33 mouse cellular contexts compared by ENCODE assay signal in the genomic region with DNA sequence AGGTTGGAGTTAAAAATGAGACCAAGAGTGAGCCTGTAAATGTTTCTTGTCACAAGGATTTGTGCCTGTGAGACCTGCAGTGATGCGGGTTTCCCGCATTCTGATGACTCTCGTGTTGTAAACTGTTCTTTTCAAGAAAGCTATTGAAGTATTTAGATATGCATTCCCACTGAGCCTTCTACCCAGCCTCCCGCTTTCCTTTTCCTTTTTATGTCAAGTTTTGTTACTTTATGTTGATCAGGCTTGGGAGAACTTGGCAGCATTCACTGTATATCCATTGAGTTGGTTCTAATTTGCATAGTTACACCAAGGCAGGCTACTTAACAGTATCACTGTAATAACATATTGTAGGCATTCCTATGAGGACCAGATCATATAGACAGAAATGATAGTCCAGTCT.
"Had no signal": no experiment of that assay in that cellular context is flagged by ENCODE, and none has a peak within 500 bp of the region (broad histone marks: within the 10 kb centered on the region; RNA-seq: fewer than 3 reads in every experiment).

No protein-coding gene starts in this region.

- H3K9ac ChIP-seq: heart, embryonic 12.5 days; heart, embryonic 13.5 days; heart, embryonic 15.5 days; hindbrain, embryonic 12.5 days; hindbrain, embryonic 13.5 days; hindbrain, embryonic 14.5 days; hindbrain, embryonic 15.5 days; intestine, embryonic 15.5 days; kidney, embryonic 15.5 days had no signal

- DNase-seq: heart, postnatal 10 days; heart, postnatal 14 days; heart, postnatal 36 days; heart, postnatal 4 days; kidney, adult 11 months; kidney, adult 18-20 months; kidney, adult 2 months; kidney, adult 8-10 months; kidney, adult 9 months; kidney, postnatal 10 days; kidney, postnatal 14 days; kidney, postnatal 25 days; kidney, postnatal 36 days; kidney, postnatal 4 days; layer of hippocampus, adult 9-11 months; layer of hippocampus, postnatal 36 days had no signal

- H3K4me1 ChIP-seq: heart, embryonic 12.5 days; heart, embryonic 13.5 days; heart, embryonic 15.5 days; hindbrain, embryonic 10.5 days; hindbrain, embryonic 12.5 days; hindbrain, embryonic 13.5 days; hindbrain, embryonic 15.5 days; intestine, embryonic 15.5 days; kidney, embryonic 15.5 days had no signal

- H3K4me3 ChIP-seq: heart, embryonic 12.5 days; heart, embryonic 13.5 days; heart, embryonic 15.5 days; hindbrain, embryonic 10.5 days; hindbrain, embryonic 12.5 days; hindbrain, embryonic 13.5 days; hindbrain, embryonic 15.5 days; intestine, embryonic 15.5 days; kidney, embryonic 15.5 days; layer of hippocampus, adult 2 months; left cerebral cortex, adult 2 months had no signal

- H3K27me3 ChIP-seq: heart, embryonic 12.5 days; heart, embryonic 13.5 days; heart, embryonic 15.5 days; hindbrain, embryonic 12.5 days; hindbrain, embryonic 13.5 days; hindbrain, embryonic 15.5 days; intestine, embryonic 15.5 days; kidney, embryonic 15.5 days had no signal

- H3K9me3 ChIP-seq: heart, embryonic 12.5 days; heart, embryonic 13.5 days; heart, embryonic 15.5 days; hindbrain, embryonic 10.5 days; hindbrain, embryonic 12.5 days; hindbrain, embryonic 13.5 days; hindbrain, embryonic 15.5 days; intestine, embryonic 15.5 days; kidney, embryonic 15.5 days had no signal

- ATAC-seq: hindbrain, embryonic 16.5 days; hindbrain, postnatal 0 days; inflammation-experienced regulatory T-cells, adult 6 months; intestine, embryonic 15.5 days; intestine, postnatal 0 days had no signal

- H3K27ac ChIP-seq: heart, embryonic 13.5 days; heart, embryonic 15.5 days; hindbrain, embryonic 10.5 days; hindbrain, embryonic 12.5 days; hindbrain, embryonic 13.5 days; hindbrain, embryonic 14.5 days; hindbrain, embryonic 15.5 days; hindbrain, postnatal 0 days; intestine, embryonic 15.5 days; kidney, embryonic 15.5 days; kidney, postnatal 0 days; layer of hippocampus, adult 2 months; left cerebral cortex, adult 2 months had no signal

- H3K4me2 ChIP-seq: heart, embryonic 12.5 days; heart, embryonic 13.5 days; heart, embryonic 15.5 days; hindbrain, embryonic 12.5 days; hindbrain, embryonic 13.5 days; hindbrain, embryonic 14.5 days; hindbrain, embryonic 15.5 days; intestine, embryonic 15.5 days; kidney, embryonic 15.5 days had no signal
